Mouse (Mus musculus) megakaryocyte, embryonic 14.5 days (primary cell): ENCODE results near the gene Zdhhc22.

Source experiments
- FLI1 ChIP-seq: IDR thresholded peaks from 2 replicates; pipeline ENCODE4 v1.6.1; 2012; ENCODE audit warnings: low read length, inconsistent platforms, mixed read lengths
- GATA1 ChIP-seq: IDR thresholded peaks from 3 replicates; pipeline ENCODE4 v1.6.1; 2012; ENCODE audit warnings: mixed read lengths, low read length, inconsistent platforms, borderline replicate concordance

DNA sequence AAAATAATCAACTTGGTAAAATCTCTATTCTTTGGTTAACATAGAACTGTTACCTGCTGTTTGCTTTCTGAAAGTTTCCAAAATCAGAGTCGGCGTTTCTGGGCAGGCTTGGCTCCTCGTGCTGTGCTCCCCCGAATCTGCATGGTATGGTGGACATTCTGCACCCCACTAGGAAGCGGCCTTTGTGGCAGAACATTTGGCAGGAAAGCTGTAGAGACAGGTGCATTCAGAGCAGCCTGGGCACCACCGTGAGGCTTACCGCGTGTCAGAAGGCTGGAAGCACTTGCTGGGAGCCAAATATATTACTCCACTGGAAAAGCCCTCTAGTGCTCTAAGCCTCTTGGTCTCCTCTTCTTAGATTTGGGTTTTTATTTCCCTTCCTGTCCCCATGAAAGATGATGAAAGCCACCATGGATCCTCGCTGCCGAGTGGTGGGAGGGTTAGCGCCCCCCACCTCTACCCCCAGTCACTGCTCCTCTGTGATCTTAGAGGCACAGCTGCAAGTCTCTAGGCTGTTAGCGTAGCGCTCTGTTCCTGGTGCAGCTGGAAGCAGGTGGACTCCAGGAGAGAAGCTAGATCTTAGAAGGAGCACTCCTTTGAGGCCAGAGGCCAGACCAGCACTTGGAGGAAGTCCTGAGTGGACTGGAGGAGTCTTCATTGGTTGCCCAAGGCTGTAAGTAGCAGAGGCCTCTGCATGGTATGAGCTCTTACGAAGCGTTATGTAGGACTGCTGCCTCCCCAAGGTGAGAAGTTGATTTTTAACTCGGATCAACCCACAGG, 25.8 kb downstream of the Zdhhc22 start:
- TF ChIP-seq FLI1 (no peak), GATA1 (no peak)
